Mouse (Mus musculus) heart, embryonic 13.5 days (tissue): ENCODE data around the gene Cmss1. TPM values are rescaled to one million over a fixed set of nuclear protein-coding genes. Genes with fewer than 3 reads are reported as not detected.
"Not testable (repeated sequence)": the region's sequence is repeated elsewhere in the genome, so short reads cannot be mapped to it uniquely, and the experiment has no call there.

ENCODE experiments used
- ATAC-seq: fragments of 200-750 bp; cut with Nextera tagmentation; 2 replicates; pipeline ENCODE4 v1.8.0; 2017; ENCODE audit warnings: moderate TSS enrichment; ENCODE audit not compliant: insufficient number of reproducible peaks, low FRiP score, low TSS enrichment; ENCODE audit errors: extremely low read depth
- H3K27ac ChIP-seq: fragments of 300-500 bp; sonication (generic); replicated peaks from 2 replicates; pipeline ENCODE4 v1.5.1; 2015; ENCODE audit warnings: moderate library complexity, mild to moderate bottlenecking, inconsistent platforms
- H3K27me3 ChIP-seq: fragments of 300-500 bp; sonication (generic); replicated peaks from 2 replicates; pipeline ENCODE4 v1.6.1; 2015; ENCODE audit warnings: mild to moderate bottlenecking, inconsistent platforms
- H3K36me3 ChIP-seq: fragments of 300-500 bp; sonication (generic); 2 replicates; pipeline ENCODE4 v1.6.1; 2015; ENCODE audit warnings: mild to moderate bottlenecking, inconsistent platforms
- H3K4me1 ChIP-seq: fragments of 300-500 bp; sonication (generic); 2 replicates; pipeline ENCODE4 v1.6.1; 2015; ENCODE audit warnings: inconsistent platforms
- H3K4me2 ChIP-seq: fragments of 300-500 bp; sonication (generic); 2 replicates; pipeline ENCODE4 v1.6.1; 2015; ENCODE audit warnings: inconsistent platforms, mild to moderate bottlenecking, moderate library complexity
- H3K4me3 ChIP-seq: fragments of 300-500 bp; sonication (generic); 2 replicates; pipeline ENCODE4 v1.5.1; 2015; ENCODE audit warnings: moderate library complexity, mild to moderate bottlenecking, inconsistent platforms
- H3K9ac ChIP-seq: fragments of 300-500 bp; sonication (generic); 2 replicates; pipeline ENCODE4 v1.6.1; 2015; ENCODE audit warnings: inconsistent platforms, mild to moderate bottlenecking, moderate library complexity
- H3K9me3 ChIP-seq: fragments of 300-500 bp; sonication (generic); 2 replicates; pipeline ENCODE4 v1.6.1; 2016; ENCODE audit warnings: inconsistent platforms
- WGBS: fragments of 180-500 bp; shearing (Covaris S2); methylation state at CpG from one replicate; pipeline ENCODE4 v1.1.7; 2015; ENCODE audit warnings: mixed read lengths; 5-methylcytosine and 5-hydroxymethylcytosine counted together
- polyA plus RNA-seq: library from polyadenylated mRNA; unstranded; fragments of >200 nt; fragmentation: Nextera tagmentation; extraction: Ambion mirVana; gene quantifications from 2 replicates; pipeline ENCODE4 v1.2.1, GENCODE M21; 2015

Gene Cmss1
- polyA plus RNA-seq, 1 experiment from 2014 or later: 32.2 TPM

DNA sequence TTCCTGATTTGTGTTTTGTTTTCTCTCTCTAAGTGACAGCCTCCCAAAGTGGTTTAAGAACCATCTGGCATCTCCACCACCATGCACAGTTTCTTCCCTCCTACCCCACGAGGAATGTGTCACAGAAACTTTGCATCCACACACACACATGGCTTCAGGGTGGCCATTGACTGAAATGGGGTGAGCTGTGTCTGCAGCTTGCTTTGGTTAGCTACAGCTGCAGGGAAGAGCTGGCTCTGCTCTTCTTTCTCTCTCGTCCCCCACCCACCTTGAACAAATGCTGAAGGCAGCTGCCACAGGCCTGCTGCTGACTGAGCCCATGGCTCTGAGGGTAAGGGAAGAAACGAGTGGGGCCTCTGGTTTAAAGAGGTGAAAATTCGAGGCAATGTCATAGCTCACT is 193.9 kb downstream of the Cmss1 start:
- peaks cover 15% of the 10 kb centered on the region for H3K4me1 ChIP-seq
- H3K36me3 ChIP-seq: no peaks in the 10 kb centered on the region
- no peak overlapping the region for H3K4me3 ChIP-seq
- no peak overlapping the region for H3K4me2 ChIP-seq
- H3K27me3 ChIP-seq: no peaks in the 10 kb centered on the region
- WGBS: 41% methylated on average over 4 of the region's 4 CpGs
- H3K9me3 ChIP-seq: peaks cover 7% of the 10 kb centered on the region; the same call in 1 of the 2 replicates
- H3K27ac ChIP-seq: no peak overlapping the region
- no peak overlapping the region for H3K9ac ChIP-seq
- ATAC-seq: no peak

GRCm38 (mm10) chr16:57403825-57404224 is 202.8 kb downstream of the Cmss1 start:
- H3K4me1 ChIP-seq: peaks cover 23% of the 10 kb centered on the region
- WGBS: 66% methylated on average over 5 of the region's 5 CpGs
- no peaks in the 10 kb centered on the region for H3K9me3 ChIP-seq
- no peak overlapping the region for H3K4me2 ChIP-seq
- no peaks in the 10 kb centered on the region for H3K36me3 ChIP-seq
- no peaks in the 10 kb centered on the region for H3K27me3 ChIP-seq
- H3K4me3 ChIP-seq: no peak overlapping the region
- H3K9ac ChIP-seq: no peak overlapping the region
- ATAC-seq: no peak
- H3K27ac ChIP-seq: no peak overlapping the region

GRCm38 (mm10) chr16:57402910-57403309 is 203.8 kb downstream of the Cmss1 start:
- H3K4me1 ChIP-seq: peaks cover 28% of the 10 kb centered on the region
- WGBS: 75% methylated on average over 4 of the region's 4 CpGs
- no peaks in the 10 kb centered on the region for H3K36me3 ChIP-seq
- H3K4me2 ChIP-seq: no peak overlapping the region
- no peak for ATAC-seq
- H3K27ac ChIP-seq: no peak overlapping the region
- no peaks in the 10 kb centered on the region for H3K27me3 ChIP-seq
- H3K9ac ChIP-seq: no peak overlapping the region
- no peaks in the 10 kb centered on the region for H3K9me3 ChIP-seq
- H3K4me3 ChIP-seq: no peak overlapping the region

DNA sequence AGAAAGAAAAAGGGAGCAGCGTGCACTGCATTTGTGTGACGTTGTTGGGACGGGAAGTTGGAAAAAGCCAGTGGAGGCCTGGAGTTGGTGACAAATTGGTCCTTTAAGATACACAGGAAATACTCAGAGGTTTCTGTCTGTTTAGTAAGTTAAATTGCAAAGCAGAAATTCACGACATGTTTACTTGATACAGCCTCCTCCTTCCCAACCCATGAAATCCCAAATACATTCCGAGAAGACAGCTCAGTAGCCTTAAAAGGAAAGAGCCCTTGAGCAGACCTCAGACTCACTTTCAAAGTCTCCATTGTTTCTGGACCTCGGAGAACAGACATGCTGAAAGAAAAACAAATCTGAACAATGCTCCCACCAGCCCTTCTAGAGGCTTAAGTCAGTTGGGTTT is 205.0 kb downstream of the Cmss1 start:
- no peaks in the 10 kb centered on the region for H3K36me3 ChIP-seq
- H3K9ac ChIP-seq: no peak overlapping the region
- no peaks in the 10 kb centered on the region for H3K9me3 ChIP-seq
- peaks cover 31% of the 10 kb centered on the region for H3K4me1 ChIP-seq
- H3K27me3 ChIP-seq: no peaks in the 10 kb centered on the region
- peak overlapping the region; percentile 74 for H3K27ac ChIP-seq
- no peak overlapping the region for H3K4me2 ChIP-seq
- no peak for ATAC-seq
- no peak overlapping the region for H3K4me3 ChIP-seq
- 42% methylated on average over 6 of the region's 6 CpGs for WGBS

DNA sequence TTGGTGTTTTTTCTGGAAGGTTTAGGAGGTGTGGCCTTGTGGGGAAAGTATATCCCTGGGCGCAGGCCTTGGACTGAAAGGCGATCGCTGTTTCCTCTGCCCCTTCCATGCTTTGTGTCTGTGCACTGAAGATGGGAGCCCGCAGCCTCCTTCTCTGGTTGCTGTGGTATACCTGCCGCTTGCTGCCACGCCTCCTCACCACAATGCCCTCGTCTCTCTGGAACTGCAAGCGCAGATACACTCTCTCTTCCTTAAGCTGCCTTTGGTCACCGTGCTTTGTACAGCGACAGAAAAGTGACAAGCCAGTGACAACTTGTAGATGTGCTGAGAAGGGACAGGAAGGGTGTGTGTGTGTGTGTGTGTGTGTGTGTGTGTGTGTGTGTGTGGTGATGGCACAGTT is 207.1 kb downstream of the Cmss1 start:
- Histone ChIP-seq H3K36me3 (no peaks in the 10 kb centered on the region), H3K4me1 (peaks cover 31% of the 10 kb centered on the region), H3K4me3 (no peak overlapping the region), H3K9ac (no peak overlapping the region), H3K9me3 (no peaks in the 10 kb centered on the region), H3K27ac (no peak overlapping the region), H3K27me3 (no peaks in the 10 kb centered on the region), H3K4me2 (no peak overlapping the region)
- 74% methylated on average over 10 of the region's 10 CpGs for WGBS
- ATAC-seq: no peak

DNA sequence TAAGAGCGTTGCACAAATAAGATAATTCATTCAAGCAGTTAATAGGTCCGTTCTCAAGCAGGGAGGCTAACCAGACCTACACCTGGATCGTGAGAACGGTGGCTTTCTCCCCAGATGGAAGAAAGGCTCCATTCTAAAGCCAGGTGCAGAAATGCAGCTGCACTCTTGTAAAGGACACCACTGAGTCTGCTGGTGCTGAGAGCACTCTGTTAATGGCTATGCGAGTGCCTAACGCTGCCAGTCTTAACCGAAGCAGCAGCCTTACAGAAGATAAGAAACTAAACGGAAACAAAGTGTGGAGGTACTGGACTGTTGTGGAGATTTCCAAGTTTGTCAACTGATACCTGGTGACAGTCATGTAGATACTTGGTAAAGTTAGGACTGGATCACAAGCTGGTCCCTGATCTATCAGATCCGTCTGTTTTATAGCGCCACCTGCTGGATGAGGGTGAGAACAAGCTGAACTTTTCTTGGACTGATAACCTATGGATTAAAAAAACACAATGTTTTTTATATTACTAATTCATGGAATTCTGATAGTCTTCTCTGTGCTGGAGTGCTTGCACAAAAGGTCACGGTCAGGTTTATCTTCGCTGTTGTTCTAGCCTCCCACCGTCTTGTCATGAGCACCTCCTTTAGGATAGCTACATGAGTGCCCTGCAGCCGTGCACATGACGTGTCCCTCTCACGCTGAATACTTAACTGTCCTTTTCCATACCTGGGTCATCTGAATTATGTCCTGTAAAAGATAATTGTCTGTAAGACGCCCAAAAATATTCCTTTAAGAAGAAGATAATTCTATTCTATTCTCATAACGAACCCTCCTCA is 208.1 kb downstream of the Cmss1 start:
- H3K27ac ChIP-seq: peak overlapping the region; percentile 32; the same call in 1 of the 2 replicates
- no peak overlapping the region for H3K9ac ChIP-seq
- H3K9me3 ChIP-seq: no peaks in the 10 kb centered on the region
- H3K36me3 ChIP-seq: no peaks in the 10 kb centered on the region
- ATAC-seq: 0 out of 2 replicates have a peak, but pooled peaks have one; percentile 19
- peaks cover 26% of the 10 kb centered on the region for H3K4me1 ChIP-seq
- WGBS: 48% methylated on average over 18 of the region's 18 CpGs
- no peaks in the 10 kb centered on the region for H3K27me3 ChIP-seq
- 0 out of 2 replicates have a peak overlapping the region, but pooled peaks have one; percentile 18 for H3K4me2 ChIP-seq
- H3K4me3 ChIP-seq: no peak overlapping the region

GRCm38 (mm10) chr16:57397845-57398244 is 208.8 kb downstream of the Cmss1 start:
- Histone ChIP-seq H3K4me1 (peaks cover 29% of the 10 kb centered on the region), H3K4me3 (no peak overlapping the region), H3K4me2 (no peak overlapping the region), H3K9me3 (no peaks in the 10 kb centered on the region), H3K36me3 (no peaks in the 10 kb centered on the region), H3K27ac (no peak overlapping the region), H3K9ac (no peak overlapping the region), H3K27me3 (no peaks in the 10 kb centered on the region)
- 72% methylated on average over 6 of the region's 6 CpGs for WGBS
- ATAC-seq: no peak

- H3K27ac ChIP-seq: no peak overlapping the region
- no peaks in the 10 kb centered on the region for H3K9me3 ChIP-seq
- no peak overlapping the region for H3K4me2 ChIP-seq
- H3K4me1 ChIP-seq: peaks cover 17% of the 10 kb centered on the region
- no peak for ATAC-seq
- no peaks in the 10 kb centered on the region for H3K36me3 ChIP-seq
- H3K27me3 ChIP-seq: no peaks in the 10 kb centered on the region
- WGBS: 64% methylated on average over 6 of the region's 6 CpGs
- H3K4me3 ChIP-seq: no peak overlapping the region
- no peak overlapping the region for H3K9ac ChIP-seq
These were observed 210.4 kb downstream of the Cmss1 start for GRCm38 (mm10) chr16:57396249-57396648.

DNA sequence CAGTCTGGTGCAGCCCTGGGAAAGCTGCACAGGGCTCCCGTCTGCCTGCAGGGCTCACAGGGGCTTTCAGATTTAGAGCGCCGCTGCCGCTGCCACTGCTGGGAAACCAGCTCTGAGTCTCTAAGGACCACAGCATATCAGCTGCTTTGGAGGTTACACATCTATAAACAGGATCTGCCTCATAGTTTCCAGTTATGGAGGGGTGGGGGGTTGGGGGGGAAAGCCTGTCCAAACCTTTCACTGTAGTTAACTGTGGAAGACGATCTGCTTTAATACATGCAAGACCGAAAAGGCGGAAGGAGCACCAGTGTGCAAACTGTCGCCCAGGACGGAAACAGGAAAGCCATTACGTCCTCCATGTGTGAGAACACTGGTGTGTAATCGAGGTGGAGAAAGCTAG is 213.5 kb downstream of the Cmss1 start:
- no peak overlapping the region for H3K4me3 ChIP-seq
- ATAC-seq: no peak
- H3K27me3 ChIP-seq: no peaks in the 10 kb centered on the region
- H3K9ac ChIP-seq: 0 out of 2 replicates have a peak overlapping the region, but pooled peaks have one; percentile 29
- no peaks in the 10 kb centered on the region for H3K9me3 ChIP-seq
- H3K4me2 ChIP-seq: peak overlapping the region; percentile 39
- peaks cover 25% of the 10 kb centered on the region for H3K4me1 ChIP-seq
- H3K27ac ChIP-seq: peak overlapping the region; percentile 84
- no peaks in the 10 kb centered on the region for H3K36me3 ChIP-seq
- WGBS: 45% methylated on average over 11 of the region's 11 CpGs

DNA sequence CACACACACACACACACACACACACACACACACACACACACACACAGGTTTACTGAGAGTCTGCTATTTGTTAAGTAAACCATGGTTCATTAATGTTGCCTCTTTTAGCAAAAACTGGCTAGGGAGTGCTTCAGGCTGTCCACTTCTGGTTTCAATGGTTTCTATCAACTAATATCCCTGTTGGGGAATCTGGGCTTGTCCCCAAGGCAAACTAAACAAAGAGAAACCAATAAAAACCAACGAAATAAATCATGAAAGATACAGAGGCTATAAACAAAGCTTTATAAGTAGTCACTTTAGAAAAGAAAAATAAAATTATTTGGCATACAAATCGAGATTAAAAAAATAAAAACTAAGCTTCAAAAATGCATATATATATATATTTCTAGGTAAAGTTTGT is 214.2 kb downstream of the Cmss1 start:
- no peak overlapping the region; the same call in 1 of the 2 replicates for H3K27ac ChIP-seq
- ATAC-seq: no peak
- H3K9me3 ChIP-seq: no peaks in the 10 kb centered on the region
- H3K36me3 ChIP-seq: no peaks in the 10 kb centered on the region
- H3K4me2 ChIP-seq: no peak overlapping the region
- H3K27me3 ChIP-seq: no peaks in the 10 kb centered on the region
- 50% methylated on average over 2 of the region's 2 CpGs for WGBS
- no peak overlapping the region for H3K4me3 ChIP-seq
- H3K9ac ChIP-seq: no peak overlapping the region
- H3K4me1 ChIP-seq: peaks cover 21% of the 10 kb centered on the region

- H3K9ac ChIP-seq, H3K36me3 ChIP-seq, ATAC-seq, H3K4me3 ChIP-seq, H3K27ac ChIP-seq, H3K27me3 ChIP-seq, H3K9me3 ChIP-seq, H3K4me2 ChIP-seq: not testable (repeated sequence)
- WGBS: 24% methylated on average over 29 of the region's 39 CpGs
- peaks cover 21% of the 10 kb centered on the region for H3K4me1 ChIP-seq
These were observed 215.5 kb downstream of the Cmss1 start for GRCm38 (mm10) chr16:57391171-57391570.
